Mouse (Mus musculus): ENCODE data around the gene Pygo2.

GRCm38 (mm10) chr3:89383651-89384255 is 46.3 kb upstream of the Pygo2 start:
- TF ChIP-seq ZNF384 (IDR thresholded peaks at IDR 0.05; ENCODE audit: low read depth, low read length) (no peak), CTCF (conservative IDR thresholded peaks at IDR 0.05 in 1 of 2, IDR thresholded peaks at IDR 0.05 in 1 of 2; ENCODE audit: low read depth in 2 of 2, low read length in 2 of 2) (no peak), EP300 (IDR thresholded peaks at IDR 0.05; ENCODE audit: low read length) (no peak), RCOR1 (conservative IDR thresholded peaks at IDR 0.05; ENCODE audit: low read depth, low read length) (no peak), MAX (IDR thresholded peaks at IDR 0.05; ENCODE audit: low read length) (no peak), USF2 (conservative IDR thresholded peaks at IDR 0.05; ENCODE audit: low read depth, low read length) (no peak)

Data from CH12.LX (cell line).